ENCODE assay signal across 1 mouse cellular context in the genomic region with DNA sequence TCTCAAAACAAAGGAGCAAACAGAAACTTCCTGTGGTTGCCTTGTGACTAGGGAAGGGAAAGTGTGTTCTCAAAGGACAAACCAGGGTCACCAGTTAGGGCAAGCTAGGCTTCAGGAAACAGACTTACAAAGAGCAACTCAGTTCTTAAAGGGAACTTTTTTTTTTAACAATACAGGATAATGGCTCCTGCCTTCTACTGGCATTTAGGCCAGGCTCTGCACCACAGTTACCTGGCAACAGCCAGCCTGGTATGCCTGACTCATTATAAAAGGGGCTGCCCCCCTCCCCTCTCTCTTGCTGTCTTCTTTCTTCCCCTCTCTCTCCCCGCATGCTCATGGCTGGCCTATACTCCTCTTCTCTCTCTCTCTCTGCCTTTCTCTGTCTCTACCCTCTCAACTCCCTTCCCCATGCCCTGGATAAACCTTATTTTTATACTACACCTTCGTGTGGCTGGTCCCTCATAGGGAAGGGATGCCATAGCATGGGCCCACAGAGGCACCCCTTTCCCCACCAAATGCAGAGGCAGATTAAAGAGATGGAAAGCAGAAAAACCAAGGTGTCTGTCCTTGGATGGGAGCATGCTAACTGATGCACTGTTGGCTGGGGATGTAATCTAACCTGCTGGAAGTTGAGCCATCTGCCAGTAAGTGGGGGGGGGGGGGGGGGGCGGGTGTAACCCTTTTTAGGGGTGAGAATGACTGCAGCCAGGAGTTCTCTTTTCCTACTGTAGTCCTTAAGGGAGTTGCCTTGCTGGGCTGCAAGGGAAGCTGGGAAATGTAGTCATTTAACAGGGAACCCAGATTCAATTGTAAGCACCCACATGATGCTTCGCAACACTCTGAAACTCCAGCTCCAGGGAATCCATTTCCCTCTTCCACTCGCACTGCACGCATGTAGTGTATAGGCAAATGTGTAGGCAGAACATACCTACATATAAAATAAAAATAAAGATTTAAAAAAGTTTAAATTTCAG.
A peak's percentile ranks its signal among the peaks of the same experiment; 100 is the strongest.
TF ChIP-seq lines count a peak whose summit lies in the region.

No protein-coding gene starts in this region.

TF ChIP-seq in MEL, 35 proteins besides CTCF, POLR2A, EP300 and RAD21:
- no peak for TF ChIP-seq TCF12 (IDR thresholded peaks at IDR 0.05; ENCODE audit: low read depth, low read length)
- TF ChIP-seq MAZ (IDR thresholded peaks at IDR 0.05; ENCODE audit: low read depth, low read length): no peak
- no peak for TF ChIP-seq POLR2AphosphoS2 (IDR thresholded peaks at IDR 0.05; ENCODE audit: low read length)
- 0 out of 2 replicates have a peak, but pooled peaks have one; percentile 36 for TF ChIP-seq HCFC1 (IDR thresholded peaks at IDR 0.05; ENCODE audit: low read depth, low read length)
